Mouse (Mus musculus): Measurements from ENCODE around the gene Vmn2r32.
"Not testable (repeated sequence)": the region's sequence is repeated elsewhere in the genome, so short reads cannot be mapped to it uniquely, and the experiment has no call there.

Vmn2r32 gene

GRCm38 (mm10) chr7:7479918-7480317 is at the start of gene Vmn2r32:
TSS of gene Vmn2r32 (minus strand) at chr7:7480018.
- not testable (repeated sequence) for ATAC-seq (ENCODE audit: insufficient number of reproducible peaks, low FRiP score, low TSS enrichment)

All from cerebellum, adult (tissue).